Mouse (Mus musculus): ENCODE measurements at regions not wholly inside any gene's neighbourhood (a gene's known extent, or its start where the extent isn't known, plus 50 kb on each side); places are given as distances from the start of the nearest gene placed in this dataset.

- DNase-seq (ENCODE audit: low spot score in 2 of 2): no peak
These were observed 118.8 kb upstream of the Ccdc54 start for GRCm38 (mm10) chr16:50709727-50710126.

- DNase-seq (ENCODE audit: low spot score in 2 of 2): no peak
These were observed 117.0 kb upstream of the Ccdc54 start for GRCm38 (mm10) chr16:50707906-50708305.

- DNase-seq (ENCODE audit: low spot score in 2 of 2): no peak
These were observed 115.0 kb upstream of the Ccdc54 start for GRCm38 (mm10) chr16:50705921-50706320.

GRCm38 (mm10) chr16:50700811-50701517, 110.0 kb upstream of the Ccdc54 start:
- no peak for DNase-seq (ENCODE audit: low spot score in 2 of 2)

- DNase-seq (ENCODE audit: low spot score in 2 of 2): no peak
These were observed 109.2 kb upstream of the Ccdc54 start for GRCm38 (mm10) chr16:50700123-50700522.

- DNase-seq (ENCODE audit: low spot score in 2 of 2): no peak
These were observed 106.8 kb upstream of the Ccdc54 start for GRCm38 (mm10) chr16:50697722-50698121.

- DNase-seq (ENCODE audit: low spot score in 2 of 2): no peak
These were observed 105.1 kb upstream of the Ccdc54 start for GRCm38 (mm10) chr16:50696052-50696451.

- DNase-seq (ENCODE audit: low spot score in 2 of 2): no peak
These were observed 103.1 kb upstream of the Ccdc54 start for GRCm38 (mm10) chr16:50694045-50694444.

GRCm38 (mm10) chr16:50690818-50691217, 99.9 kb upstream of the Ccdc54 start:
- DNase-seq (ENCODE audit: low spot score in 2 of 2): no peak

GRCm38 (mm10) chr16:50689525-50689924, 98.6 kb upstream of the Ccdc54 start:
- no peak for DNase-seq (ENCODE audit: low spot score in 2 of 2)

GRCm38 (mm10) chr16:50688818-50689506, 98.0 kb upstream of the Ccdc54 start:
- DNase-seq (ENCODE audit: low spot score in 2 of 2): no peak

GRCm38 (mm10) chr16:50679698-50680097, 88.7 kb upstream of the Ccdc54 start:
- no peak for DNase-seq (ENCODE audit: low spot score in 2 of 2)

- no peak for DNase-seq (ENCODE audit: low spot score in 2 of 2)
These were observed 82.4 kb upstream of the Ccdc54 start for GRCm38 (mm10) chr16:50673339-50673738.

- DNase-seq (ENCODE audit: low spot score in 2 of 2): no peak
These were observed 81.8 kb upstream of the Ccdc54 start for GRCm38 (mm10) chr16:50672713-50673112.

GRCm38 (mm10) chr16:50671170-50671569, 80.2 kb upstream of the Ccdc54 start:
- DNase-seq (ENCODE audit: low spot score in 2 of 2): no peak

GRCm38 (mm10) chr16:50664240-50664639, 73.3 kb upstream of the Ccdc54 start:
- peak; percentile 5 to 18 for DNase-seq (ENCODE audit: low spot score in 2 of 2)

Data from spleen, postnatal 36 days (tissue).